Mouse (Mus musculus): ENCODE results near the gene Zmynd11.

Gene Zmynd11

DNA sequence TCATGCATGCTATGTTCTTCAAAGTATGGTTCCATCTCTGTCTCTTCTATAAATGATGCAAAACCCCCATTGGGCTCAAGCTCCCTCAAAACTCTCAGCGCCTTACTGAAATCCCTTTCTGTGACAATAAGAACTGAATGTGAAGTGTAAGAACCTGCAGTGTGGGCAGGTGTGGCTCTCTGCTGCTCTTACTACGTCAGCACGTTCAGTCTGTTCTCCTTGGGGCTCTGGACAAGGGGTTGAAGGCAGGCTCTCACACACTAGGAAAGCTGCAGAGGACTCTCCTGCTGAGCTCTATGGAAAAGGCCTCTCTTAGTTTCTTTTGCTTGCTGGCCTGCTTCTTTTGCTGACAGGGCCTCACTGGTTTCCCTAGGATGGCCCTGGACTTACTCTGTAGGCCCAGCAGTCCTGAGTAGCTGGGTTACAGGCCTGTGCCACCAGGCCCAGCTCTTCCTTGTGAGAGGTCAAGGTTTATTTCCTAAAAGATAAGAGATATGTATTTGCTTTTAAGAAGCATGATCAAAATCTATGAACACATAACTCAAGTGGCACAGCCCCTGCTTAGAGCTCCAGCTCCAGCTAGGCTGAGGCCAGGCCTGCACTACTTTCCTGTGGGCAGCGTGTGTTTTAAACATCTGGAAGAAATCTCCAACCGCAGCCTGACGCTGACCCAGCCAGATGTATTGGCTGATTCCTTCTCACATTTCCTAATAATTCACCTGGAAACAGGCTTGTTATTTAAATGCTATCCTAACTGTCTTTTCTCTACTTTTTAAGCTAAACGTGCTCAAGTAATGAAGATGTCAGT is 56.5 kb downstream of the Zmynd11 start:
- H3K4me3 ChIP-seq (replicated peaks; ENCODE audit: low read length), result no peak overlapping the region
- no peaks in the 10 kb centered on the region for H3K9me3 ChIP-seq (ENCODE audit: low read length)
- H3K27me3 ChIP-seq (ENCODE audit: insufficient read depth, low read length), result no peaks in the 10 kb centered on the region
- no peaks in the 10 kb centered on the region for H3K4me1 ChIP-seq (replicated peaks; ENCODE audit: low read depth, low read length)
- 0 out of 2 replicates have a peak, but pooled peaks cover 6% of the 10 kb centered on the region for H3K36me3 ChIP-seq (ENCODE audit: insufficient read depth, low read length)
- TF ChIP-seq POU5F1 (IDR thresholded peaks at IDR 0.05; ENCODE audit: borderline replicate concordance, low read length), result no peak
- no peak for TF ChIP-seq NANOG (IDR thresholded peaks at IDR 0.05; ENCODE audit: borderline replicate concordance, low read length)
- no peak for TF ChIP-seq CTCF (conservative IDR thresholded peaks at IDR 0.05; ENCODE audit: low read length)

DNA sequence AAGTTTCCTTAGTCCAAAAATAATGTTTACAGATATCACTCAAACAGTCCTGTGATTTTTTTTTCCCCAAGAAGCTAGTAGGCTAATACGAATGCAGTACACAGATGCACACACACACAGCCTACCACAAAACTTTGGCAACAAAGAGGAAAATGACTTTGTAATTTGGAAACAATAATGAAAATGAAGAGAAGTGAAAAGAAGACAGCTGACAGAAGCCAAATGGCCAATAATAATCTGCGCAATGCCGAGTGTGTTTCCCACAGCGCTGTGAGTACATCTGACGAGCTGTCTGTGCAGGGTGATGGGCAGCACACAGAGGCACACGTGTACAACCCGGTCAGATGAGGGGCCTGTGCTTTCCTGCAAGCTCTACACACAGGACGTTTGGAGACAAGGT is 58.4 kb downstream of the Zmynd11 start:
- peaks cover 7% of the 10 kb centered on the region; the same call in 1 of the 2 replicates for H3K4me1 ChIP-seq (replicated peaks; ENCODE audit: low read depth, low read length)
- no peaks in the 10 kb centered on the region for H3K9me3 ChIP-seq (ENCODE audit: low read length)
- no peak for TF ChIP-seq NANOG (IDR thresholded peaks at IDR 0.05; ENCODE audit: borderline replicate concordance, low read length)
- H3K36me3 ChIP-seq (ENCODE audit: insufficient read depth, low read length), result 0 out of 2 replicates have a peak, but pooled peaks cover 6% of the 10 kb centered on the region
- H3K4me3 ChIP-seq (replicated peaks; ENCODE audit: low read length), result no peak overlapping the region
- H3K27me3 ChIP-seq (ENCODE audit: insufficient read depth, low read length), result no peaks in the 10 kb centered on the region

DNA sequence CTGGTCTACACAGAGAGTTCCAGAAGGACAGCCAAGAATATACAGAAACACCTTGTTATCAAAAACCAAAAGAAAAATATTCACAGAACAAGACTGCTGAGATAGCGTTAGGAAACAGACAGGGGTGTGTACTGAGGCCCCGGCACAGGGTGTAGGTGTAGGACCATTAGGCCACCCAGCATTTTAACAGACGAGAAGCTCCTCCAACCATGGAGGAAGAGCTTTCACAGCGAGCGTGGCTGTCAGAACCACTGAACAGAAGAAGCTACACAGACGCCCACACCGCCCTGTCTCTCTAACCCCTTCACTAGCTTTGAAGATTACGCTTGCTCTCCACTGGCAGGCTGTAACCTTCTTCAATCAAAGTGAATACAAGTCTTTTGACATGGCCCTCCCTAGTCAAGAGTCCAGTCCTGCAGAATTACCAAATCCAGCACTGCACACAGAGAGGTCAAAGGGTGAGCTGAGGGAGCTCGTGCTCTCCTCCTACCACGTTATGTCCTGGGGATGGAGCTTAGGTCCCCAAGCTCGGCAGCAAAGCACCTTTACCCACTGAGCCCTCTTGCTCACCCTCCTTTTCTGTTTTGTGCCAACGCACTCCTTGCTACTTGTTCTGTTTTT is 62.4 kb downstream of the Zmynd11 start:
- TF ChIP-seq NANOG (IDR thresholded peaks at IDR 0.05; ENCODE audit: borderline replicate concordance, low read length) (no peak), POU5F1 (IDR thresholded peaks at IDR 0.05; ENCODE audit: borderline replicate concordance, low read length) (no peak), CTCF (conservative IDR thresholded peaks at IDR 0.05; ENCODE audit: low read length) (no peak)
- H3K27me3 ChIP-seq (ENCODE audit: insufficient read depth, low read length), result no peaks in the 10 kb centered on the region
- H3K4me1 ChIP-seq (replicated peaks; ENCODE audit: low read depth, low read length), result peaks cover 21% of the 10 kb centered on the region
- no peaks in the 10 kb centered on the region for H3K9me3 ChIP-seq (ENCODE audit: low read length)
- no peaks in the 10 kb centered on the region for H3K36me3 ChIP-seq (ENCODE audit: insufficient read depth, low read length)
- H3K4me3 ChIP-seq (replicated peaks; ENCODE audit: low read length), result no peak overlapping the region

DNA sequence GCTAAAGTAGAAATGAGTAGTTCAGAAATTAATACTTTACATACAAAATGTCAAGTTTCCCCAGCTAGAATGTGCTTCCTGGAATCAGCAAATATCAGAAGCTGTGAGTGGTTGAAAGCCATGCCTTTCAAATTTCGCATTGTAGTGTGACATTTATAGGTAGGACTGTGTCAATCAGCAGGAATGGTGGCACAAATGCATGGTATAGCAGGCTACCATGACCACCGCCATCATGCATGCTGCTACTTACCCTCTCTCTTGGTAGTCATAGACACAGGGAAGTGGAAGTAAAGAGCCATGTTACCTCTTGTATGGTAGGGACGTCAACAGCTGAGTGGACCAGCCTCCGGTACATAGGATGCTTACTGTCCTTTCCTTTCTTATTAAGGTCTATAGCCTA is 67.8 kb downstream of the Zmynd11 start:
- no peak overlapping the region for H3K4me3 ChIP-seq (replicated peaks; ENCODE audit: low read length)
- peaks cover 19% of the 10 kb centered on the region for H3K4me1 ChIP-seq (replicated peaks; ENCODE audit: low read depth, low read length)
- TF ChIP-seq POU5F1 (IDR thresholded peaks at IDR 0.05; ENCODE audit: borderline replicate concordance, low read length), result no peak
- TF ChIP-seq CTCF (conservative IDR thresholded peaks at IDR 0.05; ENCODE audit: low read length), result no peak
- TF ChIP-seq NANOG (IDR thresholded peaks at IDR 0.05; ENCODE audit: borderline replicate concordance, low read length), result no peak
- no peaks in the 10 kb centered on the region for H3K27me3 ChIP-seq (ENCODE audit: insufficient read depth, low read length)
- peaks cover 30% of the 10 kb centered on the region; the same call in 1 of the 2 replicates for H3K36me3 ChIP-seq (ENCODE audit: insufficient read depth, low read length)
- no peaks in the 10 kb centered on the region for H3K9me3 ChIP-seq (ENCODE audit: low read length)

DNA sequence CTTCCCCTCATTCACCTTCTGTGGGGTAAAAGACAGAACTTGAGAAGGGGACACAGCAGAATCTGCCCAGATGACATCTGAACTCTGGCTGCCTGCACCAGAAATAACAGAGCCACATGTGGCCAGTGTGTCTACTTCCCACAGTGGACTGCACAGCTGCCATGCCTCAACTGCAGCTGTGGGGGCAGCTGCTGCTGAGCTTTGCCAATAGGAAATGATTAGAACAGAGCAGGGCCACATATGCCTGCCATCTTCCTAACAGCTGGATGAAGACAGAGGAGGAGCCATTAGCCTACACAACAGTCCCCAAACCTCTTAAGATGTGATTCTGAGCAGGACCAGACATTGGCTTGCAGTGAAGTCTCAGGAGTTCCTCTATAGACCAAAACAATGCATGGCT is 69.3 kb downstream of the Zmynd11 start:
- Histone ChIP-seq H3K36me3 (ENCODE audit: insufficient read depth, low read length) (peaks cover 36% of the 10 kb centered on the region), H3K4me3 (replicated peaks; ENCODE audit: low read length) (no peak overlapping the region), H3K9me3 (ENCODE audit: low read length) (no peaks in the 10 kb centered on the region), H3K4me1 (replicated peaks; ENCODE audit: low read depth, low read length) (peaks cover 8% of the 10 kb centered on the region), H3K27me3 (ENCODE audit: insufficient read depth, low read length) (no peaks in the 10 kb centered on the region)
- no peak for TF ChIP-seq POU5F1 (IDR thresholded peaks at IDR 0.05; ENCODE audit: borderline replicate concordance, low read length)
- TF ChIP-seq NANOG (IDR thresholded peaks at IDR 0.05; ENCODE audit: borderline replicate concordance, low read length), result no peak
- no peak for TF ChIP-seq CTCF (conservative IDR thresholded peaks at IDR 0.05; ENCODE audit: low read length)

DNA sequence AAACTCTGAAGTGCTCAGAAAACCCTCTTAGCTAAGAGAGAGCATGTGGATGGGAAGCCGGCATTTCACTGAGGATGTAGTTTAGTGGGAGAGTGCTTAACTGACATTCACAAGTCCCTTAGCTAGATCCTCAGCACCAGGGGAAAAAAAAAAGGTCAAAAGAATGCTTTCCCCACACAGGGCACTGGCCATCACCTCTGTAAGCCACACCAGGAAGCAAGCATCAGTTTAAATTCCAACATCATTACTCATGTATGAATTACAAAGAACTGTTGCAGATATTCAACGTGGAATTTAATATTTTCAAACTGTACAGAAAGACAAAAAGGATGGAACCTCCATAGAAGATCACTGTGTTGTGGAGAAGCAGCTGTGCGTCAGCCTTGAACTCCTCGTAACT is 69.7 kb downstream of the Zmynd11 start:
- no peak overlapping the region for H3K4me3 ChIP-seq (replicated peaks; ENCODE audit: low read length)
- H3K4me1 ChIP-seq (replicated peaks; ENCODE audit: low read depth, low read length), result peaks cover 9% of the 10 kb centered on the region
- TF ChIP-seq CTCF (conservative IDR thresholded peaks at IDR 0.05; ENCODE audit: low read length) (no peak), NANOG (IDR thresholded peaks at IDR 0.05; ENCODE audit: borderline replicate concordance, low read length) (no peak), POU5F1 (IDR thresholded peaks at IDR 0.05; ENCODE audit: borderline replicate concordance, low read length) (no peak)
- H3K9me3 ChIP-seq (ENCODE audit: low read length), result no peaks in the 10 kb centered on the region
- H3K36me3 ChIP-seq (ENCODE audit: insufficient read depth, low read length), result peaks cover 40% of the 10 kb centered on the region
- no peaks in the 10 kb centered on the region for H3K27me3 ChIP-seq (ENCODE audit: insufficient read depth, low read length)

DNA sequence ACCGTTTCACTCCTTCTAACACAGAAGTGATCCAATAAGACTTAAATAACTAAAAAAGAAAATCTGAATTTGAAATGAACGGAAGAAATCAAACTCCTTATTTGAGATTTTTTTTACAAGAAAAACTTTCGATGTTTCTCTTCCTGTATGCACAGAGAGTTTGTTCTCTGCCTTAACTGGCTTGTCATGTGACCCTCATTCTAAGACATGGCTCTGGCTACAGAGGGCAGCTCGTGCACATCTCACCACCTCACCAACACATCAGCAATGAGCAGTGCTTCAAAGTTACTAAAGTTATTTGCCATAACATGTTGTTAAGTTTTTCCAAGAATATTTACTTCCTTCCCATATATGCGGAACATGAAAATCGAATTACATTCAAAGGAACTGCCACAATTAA is 70.5 kb downstream of the Zmynd11 start:
- no peaks in the 10 kb centered on the region for H3K27me3 ChIP-seq (ENCODE audit: insufficient read depth, low read length)
- H3K9me3 ChIP-seq (ENCODE audit: low read length), result no peaks in the 10 kb centered on the region
- H3K4me1 ChIP-seq (replicated peaks; ENCODE audit: low read depth, low read length), result peaks cover 9% of the 10 kb centered on the region; the same call in 1 of the 2 replicates
- peaks cover 40% of the 10 kb centered on the region for H3K36me3 ChIP-seq (ENCODE audit: insufficient read depth, low read length)
- no peak overlapping the region for H3K4me3 ChIP-seq (replicated peaks; ENCODE audit: low read length)
- no peak for TF ChIP-seq POU5F1 (IDR thresholded peaks at IDR 0.05; ENCODE audit: borderline replicate concordance, low read length)
- no peak for TF ChIP-seq NANOG (IDR thresholded peaks at IDR 0.05; ENCODE audit: borderline replicate concordance, low read length)
- no peak for TF ChIP-seq CTCF (conservative IDR thresholded peaks at IDR 0.05; ENCODE audit: low read length)

DNA sequence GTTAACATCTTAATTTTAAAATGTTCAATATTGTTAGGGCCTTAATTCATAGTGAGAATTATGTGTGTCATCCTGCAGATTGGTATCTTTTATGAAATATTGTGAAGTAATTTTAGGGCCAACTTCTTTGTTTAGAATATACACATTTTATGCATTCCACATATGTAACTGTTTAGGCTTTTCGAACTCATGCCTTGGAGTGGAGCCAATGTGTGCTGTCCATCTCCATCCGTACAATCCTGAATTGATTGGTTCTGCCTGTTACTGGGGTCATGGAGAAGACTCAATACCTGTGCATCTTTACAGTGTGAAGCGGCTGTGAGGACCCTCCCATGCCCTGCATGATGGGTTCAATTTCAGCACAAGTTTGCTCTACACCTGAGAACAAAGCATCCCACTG is 72.3 kb downstream of the Zmynd11 start:
- no peak overlapping the region for H3K4me3 ChIP-seq (replicated peaks; ENCODE audit: low read length)
- no peaks in the 10 kb centered on the region for H3K27me3 ChIP-seq (ENCODE audit: insufficient read depth, low read length)
- H3K9me3 ChIP-seq (ENCODE audit: low read length), result no peaks in the 10 kb centered on the region
- H3K4me1 ChIP-seq (replicated peaks; ENCODE audit: low read depth, low read length), result peaks cover 16% of the 10 kb centered on the region
- no peak for TF ChIP-seq CTCF (conservative IDR thresholded peaks at IDR 0.05; ENCODE audit: low read length)
- no peak for TF ChIP-seq POU5F1 (IDR thresholded peaks at IDR 0.05; ENCODE audit: borderline replicate concordance, low read length)
- TF ChIP-seq NANOG (IDR thresholded peaks at IDR 0.05; ENCODE audit: borderline replicate concordance, low read length), result no peak
- H3K36me3 ChIP-seq (ENCODE audit: insufficient read depth, low read length), result peaks cover 57% of the 10 kb centered on the region

All from E14TG2a.4 (cell line).